Mouse (Mus musculus): ENCODE data around the gene Extl2. TPM values are rescaled to one million over a fixed set of nuclear protein-coding genes. Genes with fewer than 3 reads are reported as not detected.

The Extl2 gene
- 4.2 and 5.4 TPM in 2 replicates for polyA plus RNA-seq (2012; rRNA removed)

GRCm38 (mm10) chr3:116006978-116007940, at the start of gene Extl2, which contains the start of gene Slc30a7:
Gene Extl2, plus strand, starts transcription at chr3:116007462.
Gene Slc30a7, minus strand, starts transcription at chr3:116007406.
- under 1% methylated on average over 67 of the region's 67 CpGs for WGBS
- DNase-seq (ENCODE audit: low read depth, low spot score) = peak; percentile 43

- WGBS = 91% methylated on average over 11 of the region's 11 CpGs
- DNase-seq (ENCODE audit: low read depth, low spot score) = no peak
Observed at GRCm38 (mm10) chr3:115961311-115962027, 45.8 kb upstream of the Extl2 start.

- no peak for DNase-seq (ENCODE audit: low read depth, low spot score)
- 82% methylated on average over 4 of the region's 4 CpGs for WGBS
Observed at GRCm38 (mm10) chr3:115962028-115962415, 45.2 kb upstream of the Extl2 start.

- no peak for DNase-seq (ENCODE audit: low read depth, low spot score)
- 93% methylated on average over 1 of the region's 1 CpGs for WGBS
Observed at GRCm38 (mm10) chr3:115963597-115963996, 43.7 kb upstream of the Extl2 start.

- DNase-seq (ENCODE audit: low read depth, low spot score) = no peak
- 95% methylated on average over 5 of the region's 5 CpGs for WGBS
Observed at GRCm38 (mm10) chr3:115964071-115964470, 43.2 kb upstream of the Extl2 start.

- DNase-seq (ENCODE audit: low read depth, low spot score) = no peak
- 79% methylated on average over 10 of the region's 10 CpGs for WGBS
Observed at GRCm38 (mm10) chr3:115968745-115969530, 38.3 kb upstream of the Extl2 start.

GRCm38 (mm10) chr3:115971045-115971785, 36.0 kb upstream of the Extl2 start:
- no peak for DNase-seq (ENCODE audit: low read depth, low spot score)
- 94% methylated on average over 20 of the region's 20 CpGs for WGBS

GRCm38 (mm10) chr3:115971891-115972646, 35.2 kb upstream of the Extl2 start:
- DNase-seq (ENCODE audit: low read depth, low spot score) = no peak
- WGBS = 89% methylated on average over 14 of the region's 14 CpGs

- WGBS = 87% methylated on average over 6 of the region's 6 CpGs
- DNase-seq (ENCODE audit: low read depth, low spot score) = no peak
Observed at GRCm38 (mm10) chr3:115974228-115974627, 33.0 kb upstream of the Extl2 start.

- DNase-seq (ENCODE audit: low read depth, low spot score) = no peak
- 95% methylated on average over 10 of the region's 10 CpGs for WGBS
Observed at GRCm38 (mm10) chr3:115974995-115975394, 32.3 kb upstream of the Extl2 start.

- DNase-seq (ENCODE audit: low read depth, low spot score) = no peak
- WGBS = 3% methylated on average over 1 of the region's 1 CpGs
Observed at GRCm38 (mm10) chr3:115979000-115979399, 28.3 kb upstream of the Extl2 start.

GRCm38 (mm10) chr3:115983217-115983616, 24.0 kb upstream of the Extl2 start:
- DNase-seq (ENCODE audit: low read depth, low spot score) = no peak
- 93% methylated on average over 8 of the region's 8 CpGs for WGBS

GRCm38 (mm10) chr3:115984653-115985052, 22.6 kb upstream of the Extl2 start:
- 97% methylated on average over 9 of the region's 9 CpGs for WGBS
- DNase-seq (ENCODE audit: low read depth, low spot score) = no peak

- no peak for DNase-seq (ENCODE audit: low read depth, low spot score)
- 69% methylated on average over 9 of the region's 9 CpGs for WGBS
Observed at GRCm38 (mm10) chr3:115985183-115985892, 21.9 kb upstream of the Extl2 start.

- DNase-seq (ENCODE audit: low read depth, low spot score) = no peak
- WGBS = 58% methylated on average over 4 of the region's 4 CpGs
Observed at GRCm38 (mm10) chr3:115992103-115992502, 15.2 kb upstream of the Extl2 start.

GRCm38 (mm10) chr3:115992588-115992987, 14.7 kb upstream of the Extl2 start:
- WGBS = 52% methylated on average over 4 of the region's 4 CpGs
- no peak for DNase-seq (ENCODE audit: low read depth, low spot score)

- DNase-seq (ENCODE audit: low read depth, low spot score) = no peak
Observed at GRCm38 (mm10) chr3:115993025-115993424, 14.2 kb upstream of the Extl2 start.

GRCm38 (mm10) chr3:115996929-115997328, 10.3 kb upstream of the Extl2 start:
- WGBS = 85% methylated on average over 5 of the region's 5 CpGs

More at GRCm38 (mm10) chr3:115993025-115993424, 14.2 kb upstream of the Extl2 start:
- WGBS = 57% methylated on average over 10 of the region's 10 CpGs

More at GRCm38 (mm10) chr3:115996929-115997328, 10.3 kb upstream of the Extl2 start:
- DNase-seq (ENCODE audit: low read depth, low spot score) = no peak

Measured in large intestine, adult 2 months (tissue).